Mouse (Mus musculus) liver, adult 2 months (tissue): ENCODE data around the gene Otud7a. TPM values are rescaled to one million over a fixed set of nuclear protein-coding genes. Genes with fewer than 3 reads are reported as not detected.

Experiments used
- DNase-seq: peaks from one replicate; pipeline ENCODE4 v3.0.0-alpha.2; 2011; ENCODE audit warnings: low read depth, low spot score; ENCODE audit errors: extremely low read depth
- H3K27ac ChIP-seq: fragments of 200-500 bp; replicated peaks from 2 replicates; pipeline ENCODE4 v1.5.1; 2012; ENCODE audit warnings: low read depth, mild to moderate bottlenecking, control low read depth, inconsistent platforms, low read length; ENCODE audit not compliant: insufficient read depth
- H3K27me3 ChIP-seq: fragments of 200-500 bp; 2 replicates; pipeline ENCODE4 v1.6.1; 2012; ENCODE audit warnings: mild to moderate bottlenecking, moderate library complexity, low read length, inconsistent platforms; ENCODE audit not compliant: control insufficient read depth, insufficient read depth
- H3K36me3 ChIP-seq: fragments of 200-500 bp; 2 replicates; pipeline ENCODE4 v1.6.1; 2012; ENCODE audit warnings: low read length, inconsistent platforms; ENCODE audit not compliant: control insufficient read depth, insufficient read depth
- H3K4me1 ChIP-seq: fragments of 200-500 bp; 2 replicates; pipeline ENCODE4 v1.6.1; 2011; ENCODE audit warnings: low read length; ENCODE audit not compliant: control insufficient read depth, insufficient read depth
- H3K4me3 ChIP-seq: fragments of 200-500 bp; 2 replicates; pipeline ENCODE4 v1.5.1; 2011; ENCODE audit warnings: low read depth, mild to moderate bottlenecking, control low read depth, low read length, moderate library complexity; ENCODE audit not compliant: insufficient read depth
- H3K79me2 ChIP-seq: fragments of 200-500 bp; 2 replicates; pipeline ENCODE4 v1.6.1; 2012; ENCODE audit warnings: inconsistent platforms, mild to moderate bottlenecking, low read length, moderate library complexity; ENCODE audit not compliant: control insufficient read depth, insufficient read depth
- H3K9ac ChIP-seq: fragments of 200-500 bp; 2 replicates; pipeline ENCODE4 v1.6.1; 2012; ENCODE audit warnings: low read depth, mild to moderate bottlenecking, control low read depth, inconsistent platforms, low read length
- CTCF ChIP-seq: fragments of 200-500 bp; IDR thresholded peaks from 2 replicates; pipeline ENCODE4 v1.5.1; 2011; ENCODE audit warnings: low read depth, low read length, control low read depth
- POLR2A ChIP-seq: fragments of 200-500 bp; IDR thresholded peaks from 2 replicates; pipeline ENCODE4 v1.6.1; 2011; ENCODE audit warnings: low read length, control low read depth; ENCODE audit not compliant: insufficient read depth; ENCODE audit errors: extremely low read depth
- WGBS: fragments of 180-500 bp; shearing (Covaris S2); methylation state at CpG from one replicate; pipeline ENCODE4 v1.1.7; 2018; 5-methylcytosine and 5-hydroxymethylcytosine counted together
- polyA plus RNA-seq: library from polyadenylated mRNA; depleted of rRNA; stranded (reverse); fragments of >200 nt; gene quantifications from 2 replicates; pipeline ENCODE4 v1.2.3, GENCODE M21; 2012
- total RNA-seq: library from RNA; depleted of rRNA; stranded (reverse); fragments of >200 nt; gene quantifications from 2 replicates; pipeline ENCODE4 v1.2.3, GENCODE M21; 2014

The Otud7a gene
- total and polyA plus RNA-seq, 2 experiments, result not detected

- WGBS, result 13% methylated on average over 3 of the region's 3 CpGs
- TF ChIP-seq POLR2A (no peak), CTCF (peak; percentile 64)
- H3K4me3 ChIP-seq, result no peak overlapping the region
These were observed 227.4 kb downstream of the Otud7a start for GRCm38 (mm10) chr7:63671904-63672303.

GRCm38 (mm10) chr7:63676631-63677030 is 232.1 kb downstream of the Otud7a start:
- H3K9ac ChIP-seq, result no peak overlapping the region
- H3K4me3 ChIP-seq, result no peak overlapping the region
- H3K79me2 ChIP-seq, result no peaks in the 10 kb centered on the region
- TF ChIP-seq CTCF (no peak), POLR2A (no peak)
- H3K36me3 ChIP-seq, result no peaks in the 10 kb centered on the region
- no peaks in the 10 kb centered on the region for H3K4me1 ChIP-seq
- no peak for DNase-seq
- 80% methylated on average over 5 of the region's 5 CpGs for WGBS
- H3K27ac ChIP-seq, result no peak overlapping the region
- no peaks in the 10 kb centered on the region for H3K27me3 ChIP-seq

More at GRCm38 (mm10) chr7:63671904-63672303, 227.4 kb downstream of the Otud7a start:
- DNase-seq, result peak; percentile 41
- Histone ChIP-seq H3K36me3 (no peaks in the 10 kb centered on the region), H3K4me1 (no peaks in the 10 kb centered on the region), H3K79me2 (no peaks in the 10 kb centered on the region), H3K9ac (no peak overlapping the region), H3K27me3 (no peaks in the 10 kb centered on the region), H3K27ac (no peak overlapping the region)

- 30% methylated on average over 2 of the region's 2 CpGs for WGBS
- DNase-seq, result no peak
- no peak overlapping the region for H3K9ac ChIP-seq
These were observed 232.6 kb downstream of the Otud7a start for GRCm38 (mm10) chr7:63677149-63677548.

GRCm38 (mm10) chr7:63687056-63687455 is 242.5 kb downstream of the Otud7a start:
- WGBS, result 79% methylated on average over 4 of the region's 4 CpGs
- Histone ChIP-seq H3K9ac (no peak overlapping the region), H3K27ac (no peak overlapping the region), H3K79me2 (no peaks in the 10 kb centered on the region), H3K27me3 (no peaks in the 10 kb centered on the region), H3K4me1 (no peaks in the 10 kb centered on the region), H3K36me3 (no peaks in the 10 kb centered on the region), H3K4me3 (no peak overlapping the region)
- DNase-seq, result no peak
- TF ChIP-seq POLR2A (no peak), CTCF (no peak)

More at GRCm38 (mm10) chr7:63677149-63677548, 232.6 kb downstream of the Otud7a start:
- Histone ChIP-seq H3K36me3 (no peaks in the 10 kb centered on the region), H3K4me3 (no peak overlapping the region), H3K27ac (no peak overlapping the region), H3K27me3 (no peaks in the 10 kb centered on the region), H3K79me2 (no peaks in the 10 kb centered on the region), H3K4me1 (no peaks in the 10 kb centered on the region)
- no peak for TF ChIP-seq POLR2A
- no peak for TF ChIP-seq CTCF

GRCm38 (mm10) chr7:63697921-63698320 is 253.4 kb downstream of the Otud7a start:
- DNase-seq, result no peak
- no peak overlapping the region for H3K27ac ChIP-seq
- 91% methylated on average over 4 of the region's 4 CpGs for WGBS

GRCm38 (mm10) chr7:63717903-63718302 is 273.4 kb downstream of the Otud7a start:
- Histone ChIP-seq H3K36me3 (no peaks in the 10 kb centered on the region), H3K27me3 (no peaks in the 10 kb centered on the region), H3K79me2 (no peaks in the 10 kb centered on the region), H3K27ac (no peak overlapping the region), H3K4me3 (no peak overlapping the region), H3K9ac (no peak overlapping the region), H3K4me1 (no peaks in the 10 kb centered on the region)
- WGBS, result 75% methylated on average over 8 of the region's 8 CpGs
- no peak for TF ChIP-seq POLR2A
- no peak for TF ChIP-seq CTCF
- DNase-seq, result no peak

More at GRCm38 (mm10) chr7:63697921-63698320, 253.4 kb downstream of the Otud7a start:
- Histone ChIP-seq H3K27me3 (no peaks in the 10 kb centered on the region), H3K79me2 (no peaks in the 10 kb centered on the region), H3K36me3 (no peaks in the 10 kb centered on the region), H3K4me3 (no peak overlapping the region), H3K9ac (no peak overlapping the region), H3K4me1 (no peaks in the 10 kb centered on the region)
- no peak for TF ChIP-seq POLR2A
- no peak for TF ChIP-seq CTCF
